Mouse (Mus musculus) brain, embryonic 14.5 days (tissue): ENCODE results near the gene Nck1.

Experiments
- CTCF ChIP-seq: fragments of 200-500 bp; IDR thresholded peaks from 2 replicates; pipeline ENCODE4 v1.5.1; 2012; ENCODE audit warnings: inconsistent platforms, mild to moderate bottlenecking, moderate library complexity, borderline replicate concordance; ENCODE audit not compliant: insufficient read depth, insufficient read length; ENCODE audit errors: extremely low read depth
- POLR2A ChIP-seq: fragments of 200-500 bp; IDR thresholded peaks from 2 replicates; pipeline ENCODE4 v1.6.1; 2012; ENCODE audit warnings: mild to moderate bottlenecking, inconsistent platforms, borderline replicate concordance; ENCODE audit not compliant: poor library complexity, insufficient read depth, insufficient read length, severe bottlenecking; ENCODE audit errors: extremely low read depth

DNA sequence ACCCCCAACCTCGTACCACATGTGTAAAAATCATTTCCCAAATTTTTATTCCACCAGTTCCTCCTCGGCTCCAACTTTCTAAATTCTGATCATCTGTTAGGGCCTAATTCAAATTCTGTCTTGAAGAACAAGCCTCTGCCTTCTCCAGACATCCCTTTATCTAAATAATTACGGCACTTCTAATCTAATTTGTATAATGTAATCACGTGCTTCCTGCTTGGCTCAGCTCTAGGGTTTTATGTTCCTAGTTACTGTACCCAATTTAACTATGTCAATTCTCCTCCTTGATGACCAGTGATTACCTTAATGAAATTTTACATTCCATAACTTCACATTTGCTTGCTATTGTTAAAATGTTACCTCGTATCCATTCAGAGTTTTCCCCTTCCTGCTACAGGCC lies 9.8 kb upstream of the Nck1 start:
- TF ChIP-seq CTCF (no peak), POLR2A (no peak)
